Mouse (Mus musculus) liver, embryonic 13.5 days (tissue): ENCODE data around the gene Polr3gl. TPM values are rescaled to one million over a fixed set of nuclear protein-coding genes. Genes with fewer than 3 reads are reported as not detected.
A peak's percentile ranks its signal among the peaks of the same experiment; 100 is the strongest.

ENCODE experiments used
- ATAC-seq: fragments of 200-750 bp; cut with Nextera tagmentation; 2 replicates; pipeline ENCODE4 v1.8.0; 2017; ENCODE audit warnings: low read depth, mild to moderate bottlenecking, moderate number of reproducible peaks, moderate library complexity
- DNase-seq: peaks from one replicate; pipeline ENCODE4 v3.0.0; 2022
- H3K27ac ChIP-seq: fragments of 300-500 bp; sonication (generic); 2 replicates; pipeline ENCODE4 v1.5.1; 2015; ENCODE audit warnings: moderate library complexity, mild to moderate bottlenecking, inconsistent platforms
- H3K27me3 ChIP-seq: fragments of 300-500 bp; sonication (generic); 2 replicates; pipeline ENCODE4 v1.6.1; 2015; ENCODE audit warnings: mild to moderate bottlenecking, inconsistent platforms
- H3K36me3 ChIP-seq: fragments of 300-500 bp; sonication (generic); 2 replicates; pipeline ENCODE4 v1.6.1; 2015; ENCODE audit warnings: mild to moderate bottlenecking, inconsistent platforms
- H3K4me1 ChIP-seq: fragments of 300-500 bp; sonication (generic); replicated peaks from 2 replicates; pipeline ENCODE4 v1.6.1; 2015; ENCODE audit warnings: inconsistent platforms
- H3K4me2 ChIP-seq: fragments of 300-500 bp; sonication (generic); 2 replicates; pipeline ENCODE4 v1.6.1; 2015; ENCODE audit warnings: inconsistent platforms, mild to moderate bottlenecking, moderate library complexity
- H3K4me3 ChIP-seq: fragments of 300-500 bp; sonication (generic); replicated peaks from 2 replicates; pipeline ENCODE4 v1.5.1; 2015; ENCODE audit warnings: mild to moderate bottlenecking, inconsistent platforms
- H3K9ac ChIP-seq: fragments of 300-500 bp; sonication (generic); 2 replicates; pipeline ENCODE4 v1.6.1; 2015; ENCODE audit warnings: mild to moderate bottlenecking, inconsistent platforms
- H3K9me3 ChIP-seq: fragments of 300-500 bp; sonication (generic); replicated peaks from 2 replicates; pipeline ENCODE4 v1.6.1; 2016; ENCODE audit warnings: inconsistent platforms
- WGBS: fragments of 180-500 bp; shearing (Covaris S2); methylation state at CpG from one replicate; pipeline ENCODE4 v1.1.7; 2015; ENCODE audit not compliant: insufficient replicate concordance; 5-methylcytosine and 5-hydroxymethylcytosine counted together
- polyA plus RNA-seq: library from polyadenylated mRNA; unstranded; fragments of >200 nt; fragmentation: Nextera tagmentation; extraction: Ambion mirVana; gene quantifications from 2 replicates; pipeline ENCODE4 v1.2.1, GENCODE M21; 2015

The Polr3gl gene
- polyA plus RNA-seq, 1 experiment from 2014 or later, result 13.0 TPM

DNA sequence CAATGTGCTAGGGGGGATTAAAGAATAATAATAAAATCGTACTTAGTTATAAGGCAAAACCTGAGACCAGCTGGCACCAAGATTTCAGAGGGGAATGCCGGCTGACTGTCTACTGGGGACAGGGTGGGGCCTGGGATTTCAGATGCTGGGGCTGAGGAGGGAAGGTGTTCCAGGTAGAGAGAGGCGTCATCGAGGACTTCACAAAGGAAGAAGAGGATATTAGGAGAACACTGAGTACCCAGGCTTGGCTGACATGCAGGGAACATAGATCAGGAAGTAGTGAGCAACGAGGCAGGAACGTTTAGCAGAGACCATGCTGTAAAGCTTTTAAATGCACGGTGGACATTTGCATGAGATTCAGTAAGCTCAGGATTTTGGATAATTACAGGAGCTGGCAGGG, 42.1 kb downstream of the Polr3gl start:
- no peak for ATAC-seq
- no peak overlapping the region for H3K27ac ChIP-seq
- 52% methylated on average over 7 of the region's 7 CpGs for WGBS

DNA sequence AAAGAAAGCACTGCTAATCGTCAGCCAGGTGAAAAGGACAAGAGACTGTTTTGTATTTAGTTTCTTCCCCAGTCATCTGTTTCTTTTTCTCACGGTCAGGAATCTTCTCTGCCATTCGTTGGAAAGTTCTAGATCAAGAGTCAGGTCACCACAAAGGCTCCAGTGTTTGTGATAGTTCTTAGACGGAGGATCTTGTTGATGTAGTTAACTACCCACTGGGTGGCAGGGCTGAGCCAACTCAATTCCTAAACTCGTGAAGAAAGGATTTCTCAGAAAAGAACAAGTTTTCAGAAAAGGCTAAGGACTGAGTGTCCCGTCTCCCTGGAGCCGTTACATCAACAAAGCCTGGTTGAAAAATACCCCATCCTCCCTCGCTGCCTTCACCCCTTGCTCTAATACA, 42.8 kb downstream of the Polr3gl start:
- ATAC-seq, result no peak
- Histone ChIP-seq H3K4me3 (no peak overlapping the region), H3K9ac (no peak overlapping the region), H3K4me2 (no peak overlapping the region), H3K36me3 (no peaks in the 10 kb centered on the region), H3K27ac (no peak overlapping the region), H3K27me3 (no peaks in the 10 kb centered on the region), H3K4me1 (peaks cover 27% of the 10 kb centered on the region), H3K9me3 (no peaks in the 10 kb centered on the region)
- WGBS, result 16% methylated on average over 8 of the region's 8 CpGs
- no peak for DNase-seq

More for the DNA sequence above, 42.1 kb downstream of the Polr3gl start:
- Histone ChIP-seq H3K36me3 (no peaks in the 10 kb centered on the region), H3K4me2 (no peak overlapping the region), H3K4me1 (peaks cover 34% of the 10 kb centered on the region), H3K27me3 (no peaks in the 10 kb centered on the region), H3K9ac (no peak overlapping the region), H3K4me3 (no peak overlapping the region), H3K9me3 (no peaks in the 10 kb centered on the region)
- DNase-seq, result no peak

DNA sequence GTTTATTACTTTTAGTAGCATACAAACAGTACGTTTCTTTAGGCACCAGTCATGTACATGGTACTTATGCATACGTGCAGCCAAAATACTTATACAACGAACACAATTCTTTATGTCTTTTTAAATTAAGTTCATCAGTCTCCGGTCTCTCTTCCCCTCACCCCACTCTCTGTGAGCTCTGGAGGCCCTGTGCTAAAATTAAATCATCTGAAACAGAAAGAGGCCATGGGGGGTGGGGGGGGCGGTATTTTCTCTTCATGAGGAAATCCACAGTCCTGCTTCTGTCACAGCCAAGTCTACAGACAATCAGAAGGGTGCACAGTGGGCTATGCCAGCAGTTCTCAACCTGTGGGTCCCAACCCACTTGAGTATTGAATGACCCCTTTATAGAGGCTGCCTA, 44.6 kb downstream of the Polr3gl start:
- no peak overlapping the region for H3K27ac ChIP-seq
- H3K27me3 ChIP-seq, result no peaks in the 10 kb centered on the region
- no peaks in the 10 kb centered on the region for H3K9me3 ChIP-seq
- H3K4me1 ChIP-seq, result peaks cover 13% of the 10 kb centered on the region
- H3K4me2 ChIP-seq, result no peak overlapping the region
- DNase-seq (no peak), ATAC-seq (no peak)
- WGBS, result 61% methylated on average over 5 of the region's 5 CpGs
- no peaks in the 10 kb centered on the region for H3K36me3 ChIP-seq
- H3K9ac ChIP-seq, result no peak overlapping the region
- no peak overlapping the region for H3K4me3 ChIP-seq

DNA sequence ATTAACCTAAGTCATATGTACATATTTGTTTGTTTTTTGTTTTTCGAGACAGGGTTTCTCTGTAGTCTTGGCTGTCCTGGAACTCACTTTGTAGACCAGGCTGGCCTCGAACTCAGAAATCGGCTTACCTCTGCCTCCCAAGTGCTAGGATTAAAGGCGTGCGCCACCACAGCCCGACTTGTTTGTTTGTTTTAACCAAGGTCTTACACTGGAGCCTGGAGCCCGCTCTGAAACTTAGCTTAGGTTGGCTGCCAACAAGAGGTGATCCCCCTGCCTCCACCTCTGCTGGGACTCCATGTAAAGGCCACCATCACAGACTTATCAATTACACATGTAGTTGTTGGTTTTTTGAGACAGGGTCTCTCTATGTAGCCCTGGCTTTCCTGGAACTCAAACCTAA, 45.2 kb downstream of the Polr3gl start:
- WGBS, result 73% methylated on average over 7 of the region's 7 CpGs

DNA sequence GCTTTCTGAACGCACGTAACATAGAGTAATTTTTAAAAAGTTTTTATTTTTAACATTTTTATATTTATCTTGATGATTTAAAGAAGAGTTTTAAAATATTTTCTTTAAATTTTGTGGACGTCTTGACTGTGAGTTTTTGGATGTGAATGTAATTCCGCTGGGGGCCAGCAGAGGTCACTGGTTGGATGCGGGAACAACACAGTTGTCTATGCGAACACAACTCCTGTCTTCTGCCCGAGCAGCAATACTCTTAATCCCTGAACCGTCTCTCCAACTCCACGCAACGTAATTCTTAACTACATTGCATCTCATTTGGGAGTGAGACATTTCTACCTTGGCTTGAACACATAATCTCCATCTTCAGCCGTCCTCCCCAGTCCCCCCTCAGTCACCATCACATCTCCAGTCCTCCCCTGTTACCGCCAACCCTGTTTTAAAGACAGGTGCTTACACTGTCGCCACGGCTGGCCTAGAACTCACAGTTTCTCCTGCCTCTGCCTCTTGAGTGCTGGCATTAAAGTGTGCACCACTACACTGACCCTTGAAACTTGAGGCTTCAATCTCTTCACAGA, 46.5 kb downstream of the Polr3gl start:
- Histone ChIP-seq H3K4me3 (no peak overlapping the region), H3K4me2 (0 out of 2 replicates have a peak overlapping the region, but pooled peaks have one; percentile 13)
- WGBS, result 12% methylated on average over 14 of the region's 14 CpGs

More for the DNA sequence above, 45.2 kb downstream of the Polr3gl start:
- Histone ChIP-seq H3K9me3 (no peaks in the 10 kb centered on the region), H3K27ac (no peak overlapping the region), H3K4me3 (no peak overlapping the region), H3K9ac (no peak overlapping the region), H3K36me3 (no peaks in the 10 kb centered on the region), H3K4me1 (peaks cover 11% of the 10 kb centered on the region), H3K4me2 (no peak overlapping the region), H3K27me3 (peaks cover 4% of the 10 kb centered on the region; the same call in 1 of the 2 replicates)
- DNase-seq (no peak), ATAC-seq (no peak)

DNA sequence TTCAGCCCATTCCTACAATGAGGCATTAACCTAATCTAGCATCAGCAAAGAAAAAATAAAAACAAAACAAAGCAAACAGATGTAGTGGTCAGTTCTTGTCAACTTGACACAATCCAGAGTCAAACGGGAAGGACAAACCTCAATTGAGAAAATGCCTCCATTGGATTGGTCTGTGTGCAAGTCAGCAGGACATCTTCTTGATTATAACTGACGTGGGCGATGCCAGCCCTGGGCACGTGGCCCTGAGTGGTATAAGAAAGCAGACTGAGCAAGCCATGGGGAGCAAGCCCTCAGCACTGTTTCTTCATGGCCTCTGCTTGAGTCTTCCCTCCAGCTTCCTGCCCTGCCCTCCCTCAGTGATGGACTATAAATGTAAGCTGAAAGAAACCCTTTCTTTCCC, 47.1 kb downstream of the Polr3gl start:
- H3K36me3 ChIP-seq, result no peaks in the 10 kb centered on the region
- peaks cover 9% of the 10 kb centered on the region for H3K4me1 ChIP-seq
- WGBS, result 47% methylated on average over 4 of the region's 4 CpGs
- ATAC-seq (no peak), DNase-seq (no peak)
- no peaks in the 10 kb centered on the region for H3K9me3 ChIP-seq
- no peak overlapping the region for H3K27ac ChIP-seq
- no peak overlapping the region for H3K4me3 ChIP-seq
- H3K9ac ChIP-seq, result no peak overlapping the region
- H3K4me2 ChIP-seq, result no peak overlapping the region
- peaks cover 4% of the 10 kb centered on the region; the same call in 1 of the 2 replicates for H3K27me3 ChIP-seq

More for the DNA sequence above, 46.5 kb downstream of the Polr3gl start:
- Histone ChIP-seq H3K9me3 (no peaks in the 10 kb centered on the region), H3K9ac (no peak overlapping the region), H3K36me3 (no peaks in the 10 kb centered on the region), H3K27me3 (peaks cover 4% of the 10 kb centered on the region; the same call in 1 of the 2 replicates), H3K27ac (no peak overlapping the region), H3K4me1 (peaks cover 9% of the 10 kb centered on the region)
- DNase-seq, result peak; percentile 55
- ATAC-seq, result no peak

DNA sequence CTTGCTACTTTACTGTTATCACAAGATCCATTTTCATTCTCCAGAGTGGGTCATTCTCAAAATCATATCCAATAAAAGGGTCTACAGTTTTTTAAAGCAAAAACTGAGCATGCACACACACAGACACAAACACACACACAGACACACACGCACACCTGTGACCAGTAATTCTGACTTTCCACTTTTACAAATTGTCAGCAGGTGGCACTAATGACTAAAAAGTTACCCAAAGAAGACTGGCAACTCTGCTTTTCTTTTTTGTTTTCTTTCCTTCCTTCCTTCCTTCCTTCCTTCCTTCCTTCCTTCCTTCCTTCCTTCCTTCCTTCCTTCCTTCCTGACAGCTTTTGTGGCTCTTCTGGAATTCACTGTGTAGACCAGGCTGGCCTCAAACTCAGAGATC, 48.4 kb downstream of the Polr3gl start:
- ATAC-seq (no peak), DNase-seq (no peak)
- no peaks in the 10 kb centered on the region for H3K36me3 ChIP-seq
- H3K4me2 ChIP-seq, result no peak overlapping the region
- H3K4me3 ChIP-seq, result no peak overlapping the region
- H3K9me3 ChIP-seq, result no peaks in the 10 kb centered on the region
- no peak overlapping the region for H3K9ac ChIP-seq
- peaks cover 4% of the 10 kb centered on the region; the same call in 1 of the 2 replicates for H3K27me3 ChIP-seq
- 37% methylated on average over 1 of the region's 1 CpGs for WGBS
- no peak overlapping the region for H3K27ac ChIP-seq
- H3K4me1 ChIP-seq, result peaks cover 6% of the 10 kb centered on the region; the same call in 1 of the 2 replicates

DNA sequence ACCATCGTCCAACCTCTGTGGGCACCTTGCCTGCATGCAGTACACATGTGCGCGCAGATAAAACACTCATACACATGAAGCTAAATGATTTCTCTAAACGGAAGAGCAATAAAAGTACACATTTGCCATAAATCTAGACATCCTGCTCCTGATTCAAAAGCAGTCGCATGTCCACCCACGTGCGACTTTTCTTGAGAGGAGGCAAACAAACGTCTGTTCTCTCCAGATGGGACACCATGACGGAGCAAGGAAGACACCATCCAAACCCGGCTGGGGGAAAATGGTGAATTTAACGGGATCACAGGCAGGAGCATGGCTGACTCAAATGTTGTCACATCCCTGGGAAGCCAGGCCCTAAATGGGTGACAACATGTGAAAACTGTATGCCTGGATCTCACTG, 50.6 kb downstream of the Polr3gl start:
- Histone ChIP-seq H3K27me3 (peaks cover 4% of the 10 kb centered on the region; the same call in 1 of the 2 replicates), H3K4me3 (no peak overlapping the region), H3K4me2 (no peak overlapping the region), H3K27ac (no peak overlapping the region), H3K9me3 (no peaks in the 10 kb centered on the region), H3K4me1 (peaks cover 6% of the 10 kb centered on the region; the same call in 1 of the 2 replicates), H3K9ac (no peak overlapping the region), H3K36me3 (no peaks in the 10 kb centered on the region)
- 73% methylated on average over 11 of the region's 11 CpGs for WGBS
- DNase-seq (no peak), ATAC-seq (no peak)

DNA sequence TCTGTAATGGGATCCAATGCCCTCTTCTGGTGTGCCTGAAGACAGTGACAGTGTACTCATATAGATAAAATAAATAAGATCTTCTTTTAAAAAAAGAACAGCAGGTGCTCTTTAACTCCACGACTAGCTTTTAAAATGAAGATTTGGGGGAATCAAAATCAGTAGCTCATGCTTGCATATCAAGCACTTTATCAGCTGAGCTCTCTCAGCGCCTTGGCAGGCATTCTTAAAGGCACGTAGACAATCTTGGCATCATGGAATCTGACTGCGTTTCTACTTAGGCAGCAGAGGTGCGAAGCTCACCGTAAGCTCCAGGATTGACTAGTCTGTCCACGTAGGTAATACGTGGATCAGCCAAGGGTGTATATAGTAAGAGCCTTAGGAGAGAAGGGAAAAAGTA, 51.4 kb downstream of the Polr3gl start:
- H3K4me1 ChIP-seq, result peaks cover 4% of the 10 kb centered on the region; the same call in 1 of the 2 replicates
- WGBS, result 67% methylated on average over 8 of the region's 8 CpGs
- no peak overlapping the region for H3K9ac ChIP-seq
- DNase-seq (no peak), ATAC-seq (no peak)
- no peak overlapping the region for H3K27ac ChIP-seq
- H3K4me2 ChIP-seq, result no peak overlapping the region
- H3K36me3 ChIP-seq, result no peaks in the 10 kb centered on the region
- peaks cover 4% of the 10 kb centered on the region; the same call in 1 of the 2 replicates for H3K27me3 ChIP-seq
- H3K9me3 ChIP-seq, result no peaks in the 10 kb centered on the region
- H3K4me3 ChIP-seq, result no peak overlapping the region

DNA sequence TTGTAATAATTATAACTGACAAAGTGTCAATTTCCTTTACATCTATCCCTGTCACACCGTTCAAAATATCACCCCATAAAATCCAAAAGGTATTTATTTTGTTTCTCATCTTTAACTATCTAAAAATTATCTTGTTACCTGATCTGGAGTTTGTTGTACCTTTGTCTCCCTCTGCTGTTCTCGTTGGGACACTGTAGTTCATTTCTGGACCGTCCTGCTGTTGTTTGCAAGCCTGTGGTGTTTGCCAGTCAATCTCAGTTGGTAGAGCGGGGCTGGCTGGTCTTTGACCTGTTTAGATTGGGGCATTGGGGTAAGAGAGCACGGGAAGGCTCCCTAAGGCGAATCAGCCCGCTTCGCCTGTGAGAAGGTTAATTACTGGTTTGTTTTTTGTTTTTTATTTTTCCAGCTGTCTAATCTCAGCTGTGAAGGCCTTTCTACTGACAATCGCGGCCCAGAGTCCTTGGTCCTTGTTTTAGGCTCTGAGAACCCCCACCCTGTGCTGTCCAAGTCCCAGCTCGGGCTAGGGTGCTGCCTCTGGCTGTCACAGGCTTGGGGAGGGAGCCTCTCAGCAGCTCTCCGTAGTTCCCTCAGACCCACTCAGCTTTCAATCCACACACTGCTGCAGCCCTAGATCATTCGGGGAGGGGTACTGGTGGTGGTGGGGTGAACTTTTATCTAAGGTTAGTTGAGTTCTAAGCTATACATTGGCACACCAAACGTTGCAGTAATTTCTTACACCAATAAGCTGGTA, 52.5 kb downstream of the Polr3gl start:
- 29% methylated on average over 14 of the region's 14 CpGs for WGBS
- H3K9ac ChIP-seq, result no peak overlapping the region
- peaks cover 4% of the 10 kb centered on the region; the same call in 1 of the 2 replicates for H3K27me3 ChIP-seq
- H3K4me3 ChIP-seq, result no peak overlapping the region
- DNase-seq (no peak), ATAC-seq (no peak)
- no peak overlapping the region for H3K4me2 ChIP-seq
- H3K9me3 ChIP-seq, result no peaks in the 10 kb centered on the region
- H3K4me1 ChIP-seq, result no peaks in the 10 kb centered on the region
- no peak overlapping the region for H3K27ac ChIP-seq
- H3K36me3 ChIP-seq, result no peaks in the 10 kb centered on the region

DNA sequence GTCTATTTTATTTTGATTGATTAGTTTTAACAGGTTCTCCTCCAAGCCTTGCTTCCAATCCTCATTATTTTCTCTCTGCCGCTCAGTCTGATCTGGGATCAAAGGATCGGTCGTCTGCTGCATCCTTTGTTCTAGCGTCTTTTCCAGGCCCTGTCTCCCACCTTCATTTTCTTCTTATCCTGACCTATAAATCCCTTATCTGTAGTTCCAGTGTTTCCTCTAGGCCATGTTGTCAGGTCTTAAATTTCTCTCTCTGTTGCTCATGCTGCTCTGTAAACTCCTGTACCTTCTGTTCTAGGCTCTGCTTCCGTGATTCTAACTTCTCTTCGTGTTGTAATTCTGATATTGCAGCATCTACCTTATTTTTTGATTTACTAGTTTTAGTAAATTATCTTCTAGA, 53.2 kb downstream of the Polr3gl start:
- H3K27me3 ChIP-seq, result peaks cover 4% of the 10 kb centered on the region; the same call in 1 of the 2 replicates
- no peaks in the 10 kb centered on the region for H3K9me3 ChIP-seq
- WGBS, result 34% methylated on average over 6 of the region's 6 CpGs
- no peak for ATAC-seq
- no peaks in the 10 kb centered on the region for H3K4me1 ChIP-seq
- H3K4me3 ChIP-seq, result no peak overlapping the region
- no peak overlapping the region for H3K27ac ChIP-seq
- H3K9ac ChIP-seq, result no peak overlapping the region
- no peak overlapping the region for H3K4me2 ChIP-seq
- DNase-seq, result no peak
- no peaks in the 10 kb centered on the region for H3K36me3 ChIP-seq
